Mouse (Mus musculus): Measurements from ENCODE around the gene Cdc20b. TPM values are rescaled to one million over a fixed set of nuclear protein-coding genes. Genes with fewer than 3 reads are reported as not detected.

The Cdc20b gene
- polyA plus RNA-seq, 1 experiment from 2014 or later = not detected

DNA sequence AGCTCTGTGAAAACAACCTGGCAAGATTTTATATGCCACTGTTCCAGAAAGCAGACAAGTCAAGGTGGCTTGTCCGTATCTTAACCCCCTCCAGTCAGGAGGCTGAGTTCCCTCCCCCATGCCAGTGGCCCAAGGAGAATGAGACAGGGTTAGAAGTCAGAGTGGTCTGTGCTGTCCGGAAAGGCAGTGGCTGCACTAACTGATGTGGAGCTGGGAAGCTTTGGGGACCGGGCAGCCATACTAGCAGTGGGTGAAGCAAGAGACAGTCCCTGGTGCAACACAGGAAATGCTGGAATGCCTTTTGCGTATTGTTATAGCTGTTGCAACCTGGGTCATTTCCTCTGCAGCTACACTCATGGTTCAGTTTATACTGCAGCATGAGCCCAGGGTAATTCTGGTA is 44.6 kb upstream of the Cdc20b start:
- Histone ChIP-seq H3K9me3 (ENCODE audit: control insufficient read depth, low read length) (no peaks in the 10 kb centered on the region), H3K27me3 (ENCODE audit: control insufficient read depth, insufficient read depth, low read length) (peaks cover 86% of the 10 kb centered on the region), H3K4me3 (ENCODE audit: control insufficient read depth in 1 of 2, insufficient read depth in 1 of 2, low read depth in 1 of 2, low read length in 2 of 2) (no peak overlapping the region), H3K36me3 (ENCODE audit: control insufficient read depth, insufficient read depth, low read length) (no peaks in the 10 kb centered on the region), H3K4me1 (ENCODE audit: control insufficient read depth in 2 of 2, insufficient read depth in 2 of 2, low read length in 2 of 2) (peaks cover 6 to 33% of the 10 kb centered on the region in 2 experiments; a peak in 3 of 4 replicates), H3K9ac (ENCODE audit: low read length) (no peak overlapping the region), H3K4me2 (ENCODE audit: low read length) (no peak overlapping the region), H3K27ac (replicated peaks in 1 of 2; ENCODE audit: control insufficient read depth in 1 of 2, insufficient read depth in 1 of 2, low read depth in 2 of 2, low read length in 2 of 2) (no peak overlapping the region)
- no peak for ATAC-seq (ENCODE audit: insufficient number of reproducible peaks, insufficient read depth, low FRiP score, low read depth)
- WGBS = 21% methylated on average over 4 of the region's 4 CpGs

DNA sequence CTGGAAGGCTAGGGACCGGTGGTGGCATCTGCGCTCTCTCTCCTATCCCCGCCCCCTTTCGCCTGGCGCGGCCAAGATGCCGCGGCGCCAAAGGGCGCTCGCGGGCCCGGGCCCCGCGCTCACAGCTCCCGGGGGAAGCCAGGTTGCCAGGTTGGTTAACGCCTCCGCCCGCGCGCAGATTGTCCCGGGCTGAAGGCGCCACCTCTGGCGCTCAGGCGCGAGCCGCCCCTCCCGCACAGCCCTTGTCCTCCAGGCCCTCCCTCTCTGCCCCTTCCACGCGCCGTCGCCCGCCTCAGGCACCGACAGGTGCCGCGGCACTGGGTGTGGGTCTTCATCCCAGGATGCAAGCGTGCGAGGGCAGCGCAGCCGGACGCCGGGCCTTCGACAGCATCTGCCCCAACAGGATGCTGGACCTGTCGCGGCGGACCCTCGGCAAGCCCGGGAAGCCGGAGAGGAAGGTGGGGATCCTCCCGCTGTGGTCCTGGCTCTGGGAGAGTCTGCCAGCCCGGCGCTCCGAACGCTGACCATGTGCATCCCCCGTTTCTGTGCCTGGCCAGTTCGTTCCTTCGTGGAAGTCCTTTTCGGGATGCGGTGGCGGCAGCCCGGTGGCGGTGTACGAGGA is 41.3 kb upstream of the Cdc20b start, which contains the start of gene Mcidas:
TSS of gene Mcidas (plus strand) at position 315 of the 622 bp plus-strand sequence.
- WGBS = under 1% methylated on average over 61 of the region's 63 CpGs
- peaks cover 3 to 17% of the 10 kb centered on the region in 2 experiments; a peak in 3 of 4 replicates for H3K4me1 ChIP-seq (ENCODE audit: control insufficient read depth in 2 of 2, insufficient read depth in 2 of 2, low read length in 2 of 2)
- H3K27ac ChIP-seq (replicated peaks in 1 of 2; ENCODE audit: control insufficient read depth in 1 of 2, insufficient read depth in 1 of 2, low read depth in 2 of 2, low read length in 2 of 2) = no peak within 1 kb of the TSS
- H3K27me3 ChIP-seq (ENCODE audit: control insufficient read depth, insufficient read depth, low read length) = peaks cover 94% of the 10 kb centered on the region
- no peaks in the 10 kb centered on the region for H3K9me3 ChIP-seq (ENCODE audit: control insufficient read depth, low read length)
- peak within 1 kb of the TSS; percentile 82 for H3K4me2 ChIP-seq (ENCODE audit: low read length)
- peak within 1 kb of the TSS; percentile 50; the same call in 1 of the 2 replicates for H3K9ac ChIP-seq (ENCODE audit: low read length)
- no peak for ATAC-seq (ENCODE audit: insufficient number of reproducible peaks, insufficient read depth, low FRiP score, low read depth)
- peak within 1 kb of the TSS; percentile 37 to 45 for H3K4me3 ChIP-seq (ENCODE audit: control insufficient read depth in 1 of 2, insufficient read depth in 1 of 2, low read depth in 1 of 2, low read length in 2 of 2)
- H3K36me3 ChIP-seq (ENCODE audit: control insufficient read depth, insufficient read depth, low read length) = no peaks in the 10 kb centered on the region

DNA sequence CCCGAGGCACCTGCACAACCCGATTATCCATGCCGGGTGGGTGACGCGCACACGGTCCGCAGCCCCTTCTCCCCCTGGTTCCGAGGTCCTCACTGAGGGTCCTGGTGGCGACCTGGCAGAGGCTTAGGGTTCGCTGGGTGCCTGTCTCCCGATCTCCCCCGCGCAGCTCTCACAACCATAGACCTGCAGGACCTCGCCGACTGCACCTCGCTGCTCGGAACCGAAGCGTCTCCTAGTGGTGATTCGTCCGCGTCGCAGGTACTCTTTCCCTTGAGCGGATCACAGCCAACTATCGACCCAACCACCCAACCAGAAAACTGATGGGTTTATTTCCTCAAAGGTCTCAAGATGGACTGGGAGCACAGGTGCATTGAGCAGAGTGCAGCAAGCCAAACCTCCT is 40.7 kb upstream of the Cdc20b start:
- no peak for ATAC-seq (ENCODE audit: insufficient number of reproducible peaks, insufficient read depth, low FRiP score, low read depth)
- peaks cover 93% of the 10 kb centered on the region for H3K27me3 ChIP-seq (ENCODE audit: control insufficient read depth, insufficient read depth, low read length)
- peak overlapping the region; percentile 50; the same call in 1 of the 2 replicates for H3K9ac ChIP-seq (ENCODE audit: low read length)

DNA sequence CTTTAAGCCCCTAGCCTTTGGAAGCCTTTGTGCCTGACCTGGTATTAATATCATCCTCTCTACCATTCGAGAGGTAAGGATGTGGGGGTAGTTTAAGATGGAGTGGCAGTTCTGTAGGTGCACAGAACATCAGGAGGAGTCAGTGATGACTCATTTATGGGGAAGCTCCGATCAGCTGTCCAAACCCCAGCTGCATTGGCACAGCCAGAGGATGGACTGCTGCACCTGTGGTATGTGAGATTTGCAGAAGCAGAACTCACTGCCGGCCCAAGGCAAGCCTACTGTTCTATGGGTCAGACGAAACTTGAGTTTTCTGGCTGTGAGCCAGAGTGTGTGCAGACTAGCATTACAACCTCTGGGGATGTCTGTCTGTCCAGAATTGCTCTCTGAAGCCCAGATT is 38.5 kb upstream of the Cdc20b start:
- H3K4me3 ChIP-seq (ENCODE audit: control insufficient read depth in 1 of 2, insufficient read depth in 1 of 2, low read depth in 1 of 2, low read length in 2 of 2) = no peak overlapping the region
- ATAC-seq (ENCODE audit: insufficient number of reproducible peaks, insufficient read depth, low FRiP score, low read depth) = no peak
- H3K36me3 ChIP-seq (ENCODE audit: control insufficient read depth, insufficient read depth, low read length) = no peaks in the 10 kb centered on the region
- no peak overlapping the region for H3K27ac ChIP-seq (replicated peaks in 1 of 2; ENCODE audit: control insufficient read depth in 1 of 2, insufficient read depth in 1 of 2, low read depth in 2 of 2, low read length in 2 of 2)
- no peak overlapping the region for H3K9ac ChIP-seq (ENCODE audit: low read length)
- 50% methylated on average over 4 of the region's 4 CpGs for WGBS
- H3K4me2 ChIP-seq (ENCODE audit: low read length) = no peak overlapping the region
- H3K27me3 ChIP-seq (ENCODE audit: control insufficient read depth, insufficient read depth, low read length) = peaks cover 87% of the 10 kb centered on the region
- H3K4me1 ChIP-seq (ENCODE audit: control insufficient read depth in 2 of 2, insufficient read depth in 2 of 2, low read length in 2 of 2) = peaks cover 3 to 9% of the 10 kb centered on the region in 2 experiments; a peak in 3 of 4 replicates
- H3K9me3 ChIP-seq (ENCODE audit: control insufficient read depth, low read length) = no peaks in the 10 kb centered on the region

More for the DNA sequence above, 40.7 kb upstream of the Cdc20b start:
- Histone ChIP-seq H3K9me3 (ENCODE audit: control insufficient read depth, low read length) (no peaks in the 10 kb centered on the region), H3K27ac (replicated peaks in 1 of 2; ENCODE audit: control insufficient read depth in 1 of 2, insufficient read depth in 1 of 2, low read depth in 2 of 2, low read length in 2 of 2) (no peak overlapping the region), H3K36me3 (ENCODE audit: control insufficient read depth, insufficient read depth, low read length) (no peaks in the 10 kb centered on the region), H3K4me2 (ENCODE audit: low read length) (peak overlapping the region; percentile 82), H3K4me3 (ENCODE audit: control insufficient read depth in 1 of 2, insufficient read depth in 1 of 2, low read depth in 1 of 2, low read length in 2 of 2) (peak overlapping the region; percentile 37 to 45), H3K4me1 (ENCODE audit: control insufficient read depth in 2 of 2, insufficient read depth in 2 of 2, low read length in 2 of 2) (peaks cover 3 to 14% of the 10 kb centered on the region in 2 experiments; a peak in 3 of 4 replicates)
- whole genome bisulfite sequencing = 2% methylated on average over 25 of the region's 25 CpGs

DNA sequence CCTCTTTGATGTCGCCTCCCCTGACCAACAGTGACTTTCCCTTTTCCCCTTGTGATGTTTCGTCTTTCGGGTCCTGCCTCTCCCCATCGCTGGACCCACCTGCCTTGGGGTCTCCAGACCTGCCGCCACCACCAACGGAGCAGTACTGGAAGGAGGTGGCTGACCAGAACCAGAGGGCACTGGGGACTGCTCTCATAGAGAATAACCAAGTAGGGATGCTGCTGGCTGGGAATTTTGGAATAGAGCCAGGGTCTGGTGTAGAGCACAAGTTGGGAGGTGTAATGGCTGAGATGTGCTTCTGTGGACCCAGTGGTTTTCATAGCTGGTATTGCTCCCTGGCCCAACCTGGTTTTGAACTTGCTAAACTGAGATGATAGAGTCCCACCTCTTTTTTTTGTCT is 37.5 kb upstream of the Cdc20b start:
- ATAC-seq (ENCODE audit: insufficient number of reproducible peaks, insufficient read depth, low FRiP score, low read depth) = no peak
- H3K27me3 ChIP-seq (ENCODE audit: control insufficient read depth, insufficient read depth, low read length) = peaks cover 86% of the 10 kb centered on the region

DNA sequence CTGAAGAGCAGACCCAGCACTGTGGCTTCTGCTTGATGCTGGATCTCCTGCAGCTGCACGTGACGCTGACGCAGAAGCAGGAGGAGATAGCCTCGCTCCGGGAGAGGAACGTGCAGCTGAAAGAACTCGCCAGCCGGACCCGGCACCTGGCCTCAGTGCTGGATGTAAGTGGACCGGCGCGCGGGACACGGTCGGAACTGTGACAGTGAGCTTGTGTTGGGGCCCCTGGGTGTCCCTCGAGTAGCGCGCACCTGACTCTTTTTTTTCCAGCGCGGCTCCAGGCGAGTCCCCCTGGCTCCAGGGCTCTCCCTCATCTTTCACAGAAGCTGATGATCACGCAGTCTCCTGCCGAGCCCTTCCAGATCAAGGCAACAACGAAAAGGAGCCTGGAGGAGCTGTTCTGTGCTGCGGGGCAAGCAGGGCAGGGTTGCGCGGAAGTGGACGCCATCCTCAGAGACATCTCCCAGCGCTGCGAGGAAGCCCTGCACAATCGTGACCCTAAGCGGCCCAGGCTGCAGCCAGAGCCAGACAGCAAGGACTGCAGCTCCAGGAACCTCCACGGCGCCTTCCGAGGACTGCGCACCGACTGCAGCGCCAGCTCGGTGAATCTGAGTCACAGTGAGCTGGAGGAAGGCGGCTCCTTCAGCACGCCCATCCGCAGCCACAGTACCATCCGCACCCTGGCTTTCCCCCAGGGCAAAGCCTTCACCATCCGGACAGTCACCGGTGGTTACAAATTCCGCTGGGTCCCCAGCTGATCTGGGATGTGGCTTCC is 36.3 kb upstream of the Cdc20b start:
- H3K9me3 ChIP-seq (ENCODE audit: control insufficient read depth, low read length) = no peaks in the 10 kb centered on the region
- H3K27me3 ChIP-seq (ENCODE audit: control insufficient read depth, insufficient read depth, low read length) = peaks cover 76% of the 10 kb centered on the region
- H3K4me2 ChIP-seq (ENCODE audit: low read length) = peak overlapping the region; percentile 96
- H3K4me1 ChIP-seq (ENCODE audit: control insufficient read depth in 2 of 2, insufficient read depth in 2 of 2, low read length in 2 of 2) = peaks cover 3 to 7% of the 10 kb centered on the region in 2 experiments; a peak in 3 of 4 replicates
- no peak overlapping the region for H3K27ac ChIP-seq (replicated peaks in 1 of 2; ENCODE audit: control insufficient read depth in 1 of 2, insufficient read depth in 1 of 2, low read depth in 2 of 2, low read length in 2 of 2)
- ATAC-seq (ENCODE audit: insufficient number of reproducible peaks, insufficient read depth, low FRiP score, low read depth) = no peak
- under 1% methylated on average over 46 of the region's 46 CpGs for WGBS
- H3K9ac ChIP-seq (ENCODE audit: low read length) = peak overlapping the region; percentile 52
- peak overlapping the region; percentile 48 for H3K4me3 ChIP-seq (ENCODE audit: control insufficient read depth in 1 of 2, insufficient read depth in 1 of 2, low read depth in 1 of 2, low read length in 2 of 2)
- H3K36me3 ChIP-seq (ENCODE audit: control insufficient read depth, insufficient read depth, low read length) = no peaks in the 10 kb centered on the region

More for the DNA sequence above, 37.5 kb upstream of the Cdc20b start:
- H3K9me3 ChIP-seq (ENCODE audit: control insufficient read depth, low read length) = no peaks in the 10 kb centered on the region
- no peak overlapping the region for H3K9ac ChIP-seq (ENCODE audit: low read length)
- H3K27ac ChIP-seq (replicated peaks in 1 of 2; ENCODE audit: control insufficient read depth in 1 of 2, insufficient read depth in 1 of 2, low read depth in 2 of 2, low read length in 2 of 2) = no peak overlapping the region
- WGBS = 64% methylated on average over 6 of the region's 6 CpGs
- no peaks in the 10 kb centered on the region for H3K36me3 ChIP-seq (ENCODE audit: control insufficient read depth, insufficient read depth, low read length)
- H3K4me1 ChIP-seq (ENCODE audit: control insufficient read depth in 2 of 2, insufficient read depth in 2 of 2, low read length in 2 of 2) = peaks cover 3 to 9% of the 10 kb centered on the region in 2 experiments; a peak in 3 of 4 replicates
- H3K4me3 ChIP-seq (ENCODE audit: control insufficient read depth in 1 of 2, insufficient read depth in 1 of 2, low read depth in 1 of 2, low read length in 2 of 2) = no peak overlapping the region
- H3K4me2 ChIP-seq (ENCODE audit: low read length) = no peak overlapping the region

DNA sequence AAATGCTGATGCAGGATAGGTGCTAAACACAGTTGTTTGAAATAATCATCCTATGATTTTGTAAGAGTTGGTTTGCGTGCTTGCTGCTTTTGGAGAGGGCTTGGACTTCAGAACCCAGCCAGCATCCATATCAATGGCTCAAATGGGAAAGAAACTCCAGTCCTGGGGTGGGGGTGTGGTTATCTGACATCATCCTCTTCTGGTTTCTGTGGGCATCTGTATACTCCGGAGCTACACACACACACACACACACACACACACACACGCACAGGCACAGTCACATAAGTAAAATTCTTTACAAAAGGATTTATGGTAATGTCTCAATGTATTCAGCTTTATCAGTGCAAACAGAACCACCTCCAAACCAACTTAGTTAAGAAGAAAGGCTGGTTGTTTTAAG is 34.8 kb upstream of the Cdc20b start:
- 82% methylated on average over 3 of the region's 3 CpGs for WGBS
- H3K27me3 ChIP-seq (ENCODE audit: control insufficient read depth, insufficient read depth, low read length) = peaks cover 61% of the 10 kb centered on the region
- no peaks in the 10 kb centered on the region for H3K9me3 ChIP-seq (ENCODE audit: control insufficient read depth, low read length)
- no peaks in the 10 kb centered on the region for H3K36me3 ChIP-seq (ENCODE audit: control insufficient read depth, insufficient read depth, low read length)
- H3K4me3 ChIP-seq (ENCODE audit: control insufficient read depth in 1 of 2, insufficient read depth in 1 of 2, low read depth in 1 of 2, low read length in 2 of 2) = no peak overlapping the region
- H3K27ac ChIP-seq (replicated peaks in 1 of 2; ENCODE audit: control insufficient read depth in 1 of 2, insufficient read depth in 1 of 2, low read depth in 2 of 2, low read length in 2 of 2) = no peak overlapping the region
- no peaks in the 10 kb centered on the region; a peak in 1 of 4 replicates for H3K4me1 ChIP-seq (ENCODE audit: control insufficient read depth in 2 of 2, insufficient read depth in 2 of 2, low read length in 2 of 2)
- ATAC-seq (ENCODE audit: insufficient number of reproducible peaks, insufficient read depth, low FRiP score, low read depth) = no peak
- no peak overlapping the region for H3K9ac ChIP-seq (ENCODE audit: low read length)
- no peak overlapping the region for H3K4me2 ChIP-seq (ENCODE audit: low read length)

Measured in heart, embryonic 14.5 days (tissue).